19 mouse cellular contexts compared by ENCODE assay signal in genomic region chr3:129731636-129732035, GRCm38 (mm10).
"Had no signal": no experiment of that assay in that cellular context is flagged by ENCODE, and none has a peak within 500 bp of the region (broad histone marks: within the 10 kb centered on the region; RNA-seq: fewer than 3 reads in every experiment).

No protein-coding gene starts in this region.

- DNase-seq: kidney, adult 9 months; kidney, postnatal 14 days; kidney, postnatal 4 days; left cerebral cortex, postnatal 4 days; liver, embryonic 13.5 days; lung, adult 2 months; lung, postnatal 14 days; lung, postnatal 4 days; thymus, adult 18-20 months; thymus, postnatal 36 days had no signal

- H3K27me3 ChIP-seq: limb, embryonic 12.5 days; midbrain, embryonic 13.5 days; neural tube, embryonic 13.5 days had no signal

- H3K36me3 ChIP-seq: limb, embryonic 12.5 days; limb, embryonic 15.5 days; liver, embryonic 13.5 days; midbrain, embryonic 10.5 days; midbrain, embryonic 13.5 days; neural tube, embryonic 13.5 days had no signal

- ATAC-seq: midbrain, embryonic 13.5 days; midbrain, embryonic 16.5 days had no signal

- H3K4me3 ChIP-seq: limb, embryonic 12.5 days; limb, embryonic 15.5 days; liver, embryonic 13.5 days; megakaryocyte, embryonic 14.5 days; midbrain, embryonic 10.5 days; midbrain, embryonic 13.5 days; myocyte; neural tube, embryonic 13.5 days had no signal

- H3K4me2 ChIP-seq: limb, embryonic 12.5 days; limb, embryonic 15.5 days; liver, embryonic 13.5 days; midbrain, embryonic 13.5 days; neural tube, embryonic 13.5 days had no signal

- H3K9me3 ChIP-seq: limb, embryonic 12.5 days; limb, embryonic 15.5 days; liver, embryonic 13.5 days; megakaryocyte, embryonic 14.5 days; midbrain, embryonic 10.5 days; midbrain, embryonic 13.5 days; neural tube, embryonic 13.5 days had no signal

- H3K27ac ChIP-seq: limb, embryonic 12.5 days; limb, embryonic 15.5 days; liver, embryonic 13.5 days; midbrain, embryonic 10.5 days; midbrain, embryonic 13.5 days; neural tube, embryonic 13.5 days; stomach, postnatal 0 days had no signal

- H3K9ac ChIP-seq: limb, embryonic 12.5 days; limb, embryonic 15.5 days; liver, embryonic 13.5 days; midbrain, embryonic 13.5 days; neural tube, embryonic 13.5 days had no signal

- H3K4me1 ChIP-seq: limb, embryonic 12.5 days; limb, embryonic 15.5 days; liver, embryonic 13.5 days; midbrain, embryonic 13.5 days; neural tube, embryonic 13.5 days had no signal
